Mouse (Mus musculus) midbrain, embryonic 15.5 days (tissue): Measurements from ENCODE around the gene Zscan26. TPM values are rescaled to one million over a fixed set of nuclear protein-coding genes. Genes with fewer than 3 reads are reported as not detected.
A peak's percentile ranks its signal among the peaks of the same experiment; 100 is the strongest.

Experiments used
- ATAC-seq: fragments of 200-750 bp; cut with Nextera tagmentation; replicated peaks from 2 replicates; pipeline ENCODE4 v1.8.0; 2017; ENCODE audit warnings: moderate TSS enrichment
- H3K27ac ChIP-seq: fragments of 300-500 bp; sonication (generic); 2 replicates; pipeline ENCODE4 v1.5.1; 2015; ENCODE audit warnings: mild to moderate bottlenecking, inconsistent platforms
- H3K27me3 ChIP-seq: fragments of 300-500 bp; sonication (generic); replicated peaks from 2 replicates; pipeline ENCODE4 v1.6.1; 2015; ENCODE audit warnings: inconsistent platforms
- H3K36me3 ChIP-seq: fragments of 300-500 bp; sonication (generic); replicated peaks from 2 replicates; pipeline ENCODE4 v1.6.1; 2015; ENCODE audit warnings: inconsistent platforms
- H3K4me1 ChIP-seq: fragments of 300-500 bp; sonication (generic); 2 replicates; pipeline ENCODE4 v1.6.1; 2015; ENCODE audit warnings: inconsistent platforms
- H3K4me2 ChIP-seq: fragments of 300-500 bp; sonication (generic); 2 replicates; pipeline ENCODE4 v1.6.1; 2015; ENCODE audit warnings: inconsistent platforms, mild to moderate bottlenecking, moderate library complexity
- H3K4me3 ChIP-seq: fragments of 300-500 bp; sonication (generic); 2 replicates; pipeline ENCODE4 v1.5.1; 2015; ENCODE audit warnings: mild to moderate bottlenecking, inconsistent platforms
- H3K9ac ChIP-seq: fragments of 300-500 bp; sonication (generic); 2 replicates; pipeline ENCODE4 v1.6.1; 2015; ENCODE audit warnings: mild to moderate bottlenecking, inconsistent platforms
- H3K9me3 ChIP-seq: fragments of 300-500 bp; sonication (generic); 2 replicates; pipeline ENCODE4 v1.6.1; 2016; ENCODE audit warnings: inconsistent platforms
- WGBS: fragments of 180-500 bp; shearing (Covaris S2); methylation state at CpG from one replicate; pipeline ENCODE4 v1.1.7; 2015; ENCODE audit warnings: mixed read lengths; 5-methylcytosine and 5-hydroxymethylcytosine counted together
- polyA plus RNA-seq: library from polyadenylated mRNA; unstranded; fragments of >200 nt; fragmentation: Nextera tagmentation; extraction: Ambion mirVana; gene quantifications from 2 replicates; pipeline ENCODE4 v1.2.1, GENCODE M21; 2015

Gene Zscan26
- polyA plus RNA-seq, 1 experiment from 2014 or later = 26.3 TPM

DNA sequence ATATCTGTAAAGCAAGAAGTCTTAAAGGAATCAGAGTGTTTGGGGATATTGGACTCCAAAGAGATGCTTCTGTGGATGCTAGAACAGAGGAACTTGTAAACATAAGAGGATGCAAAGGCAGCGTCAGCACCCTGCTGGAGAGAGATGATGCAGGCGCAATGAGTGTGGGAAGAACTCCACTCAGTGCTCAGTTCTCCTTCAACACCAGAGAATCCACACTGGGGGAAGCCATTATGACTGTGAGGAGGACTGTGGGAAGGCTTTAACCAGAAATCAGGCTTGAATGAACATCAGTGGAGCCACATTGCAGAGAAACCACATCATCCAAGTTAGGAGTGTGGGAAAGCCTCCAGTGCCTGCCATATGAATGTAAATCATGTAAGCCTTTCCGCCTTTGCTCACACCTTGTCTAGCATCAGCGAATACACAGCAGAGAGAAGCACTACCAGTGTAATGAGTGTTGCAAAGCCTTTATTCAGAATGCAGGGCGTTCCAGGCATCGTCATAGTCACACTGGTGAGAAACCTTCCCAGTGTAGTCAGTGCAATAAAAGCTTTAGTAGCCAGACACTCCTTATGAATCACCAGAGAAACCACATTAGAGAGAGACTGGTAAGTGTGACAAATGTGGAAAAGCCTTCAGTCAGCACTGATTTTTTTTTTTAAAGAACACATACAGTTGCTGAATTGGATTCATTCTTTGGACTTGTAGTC lies 36.1 kb downstream of the Zscan26 start:
- Histone ChIP-seq H3K4me1 (no peaks in the 10 kb centered on the region), H3K9me3 (no peaks in the 10 kb centered on the region)
- no peak for ATAC-seq

DNA sequence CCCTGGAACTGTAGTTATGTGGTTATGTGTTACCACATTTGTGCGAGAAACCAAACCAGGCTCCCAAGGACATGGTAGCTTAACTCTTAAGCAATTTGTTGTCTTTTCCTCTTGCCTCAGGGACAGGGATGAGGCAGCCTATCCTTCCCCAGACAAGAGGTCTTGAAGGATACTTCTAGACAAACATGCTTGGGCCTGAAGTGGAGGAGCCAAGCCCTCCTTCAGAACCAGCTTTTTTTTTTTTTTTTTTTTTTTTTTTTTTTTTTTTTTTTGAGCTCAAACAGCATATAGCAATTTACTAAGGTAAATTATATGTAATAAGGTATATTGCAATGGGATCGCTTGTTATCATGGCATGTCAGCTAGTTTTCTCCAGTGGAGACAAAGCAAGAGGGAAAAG lies 37.8 kb downstream of the Zscan26 start:
- no peaks in the 10 kb centered on the region for H3K4me1 ChIP-seq
- WGBS = 88% methylated on average over 2 of the region's 2 CpGs
- H3K27ac ChIP-seq = no peak overlapping the region
- no peak for ATAC-seq
- no peaks in the 10 kb centered on the region for H3K27me3 ChIP-seq
- no peaks in the 10 kb centered on the region for H3K9me3 ChIP-seq
- no peak overlapping the region for H3K9ac ChIP-seq
- no peak overlapping the region for H3K4me3 ChIP-seq
- no peaks in the 10 kb centered on the region for H3K36me3 ChIP-seq
- no peak overlapping the region for H3K4me2 ChIP-seq

More for the DNA sequence above, 36.1 kb downstream of the Zscan26 start:
- Histone ChIP-seq H3K4me2 (no peak overlapping the region), H3K36me3 (no peaks in the 10 kb centered on the region), H3K9ac (no peak overlapping the region), H3K4me3 (no peak overlapping the region), H3K27ac (no peak overlapping the region), H3K27me3 (no peaks in the 10 kb centered on the region)
- WGBS = 85% methylated on average over 6 of the region's 6 CpGs

DNA sequence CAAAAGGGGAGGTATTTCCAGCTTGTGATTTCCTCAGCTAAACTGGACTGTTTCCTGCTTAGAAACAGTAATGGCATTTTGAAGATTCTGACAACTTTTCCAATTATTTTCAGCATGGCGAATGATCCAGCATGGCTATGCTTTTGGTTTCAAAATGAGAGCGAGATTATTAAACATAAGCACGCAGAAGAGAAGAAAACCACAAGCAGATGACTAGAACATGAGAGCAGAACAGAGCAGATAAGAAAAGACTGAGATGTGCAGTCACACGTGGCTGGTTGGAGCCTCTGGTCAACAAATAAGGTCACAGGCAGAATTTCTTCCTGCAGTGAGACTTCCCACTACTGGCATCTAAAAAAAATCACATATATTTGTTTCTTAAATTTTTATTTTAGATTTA lies 38.3 kb downstream of the Zscan26 start:
- no peaks in the 10 kb centered on the region for H3K36me3 ChIP-seq
- H3K27ac ChIP-seq = no peak overlapping the region
- WGBS = 80% methylated on average over 4 of the region's 4 CpGs
- no peak overlapping the region for H3K4me3 ChIP-seq
- H3K27me3 ChIP-seq = no peaks in the 10 kb centered on the region
- no peaks in the 10 kb centered on the region for H3K9me3 ChIP-seq
- no peak overlapping the region for H3K4me2 ChIP-seq
- no peak for ATAC-seq
- no peaks in the 10 kb centered on the region for H3K4me1 ChIP-seq
- no peak overlapping the region for H3K9ac ChIP-seq

DNA sequence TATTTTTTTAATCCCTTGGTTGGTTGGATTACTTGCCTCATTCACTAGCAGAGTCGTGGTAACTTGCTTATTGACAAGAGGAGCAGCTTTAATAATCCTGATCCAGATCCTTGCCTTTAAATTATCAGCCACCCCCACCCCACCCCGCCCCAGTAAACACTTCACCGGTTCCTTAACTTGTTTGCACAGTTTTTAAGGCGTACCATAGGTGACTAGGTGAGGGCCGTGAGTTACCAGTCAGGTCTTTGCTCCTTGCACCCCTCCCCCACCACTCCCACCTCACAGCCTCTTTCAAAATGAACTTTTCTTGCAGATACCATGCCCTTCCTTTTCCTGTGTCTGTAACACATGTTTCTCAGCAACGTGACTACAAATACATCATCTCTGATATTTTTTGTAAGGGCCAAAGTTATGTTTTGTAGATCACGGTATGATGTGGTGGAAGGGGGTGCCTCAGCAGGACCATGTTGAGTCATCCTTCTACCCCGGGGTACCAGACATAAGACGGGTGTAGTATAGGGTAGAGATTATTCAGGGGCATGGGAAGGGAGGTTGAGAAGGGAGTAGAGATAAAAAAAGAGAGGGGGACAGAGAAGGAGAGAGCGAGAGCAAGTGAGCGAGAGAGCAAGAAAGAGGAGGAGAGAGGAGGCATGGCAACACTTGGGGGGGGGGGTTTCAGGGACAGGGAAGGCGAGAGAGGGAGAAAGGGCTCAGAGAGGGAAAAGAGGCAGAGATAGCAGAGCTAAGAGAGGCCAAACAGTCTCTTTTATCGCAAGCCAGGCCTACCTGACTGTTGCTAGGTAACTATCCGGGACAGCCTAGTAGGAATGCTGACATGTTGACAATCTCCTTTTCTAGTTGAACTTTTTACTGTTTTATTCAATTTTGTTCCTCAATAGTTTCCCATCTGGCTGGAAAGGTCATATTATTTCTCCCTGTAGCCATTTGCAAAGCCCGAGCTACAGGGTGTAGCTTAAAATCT lies 39.0 kb downstream of the Zscan26 start:
- Histone ChIP-seq H3K36me3 (no peaks in the 10 kb centered on the region), H3K27ac (no peak overlapping the region), H3K9ac (no peak overlapping the region), H3K4me1 (no peaks in the 10 kb centered on the region), H3K27me3 (no peaks in the 10 kb centered on the region), H3K4me3 (no peak overlapping the region), H3K9me3 (no peaks in the 10 kb centered on the region), H3K4me2 (no peak overlapping the region)
- no peak for ATAC-seq
- 65% methylated on average over 15 of the region's 15 CpGs for WGBS

DNA sequence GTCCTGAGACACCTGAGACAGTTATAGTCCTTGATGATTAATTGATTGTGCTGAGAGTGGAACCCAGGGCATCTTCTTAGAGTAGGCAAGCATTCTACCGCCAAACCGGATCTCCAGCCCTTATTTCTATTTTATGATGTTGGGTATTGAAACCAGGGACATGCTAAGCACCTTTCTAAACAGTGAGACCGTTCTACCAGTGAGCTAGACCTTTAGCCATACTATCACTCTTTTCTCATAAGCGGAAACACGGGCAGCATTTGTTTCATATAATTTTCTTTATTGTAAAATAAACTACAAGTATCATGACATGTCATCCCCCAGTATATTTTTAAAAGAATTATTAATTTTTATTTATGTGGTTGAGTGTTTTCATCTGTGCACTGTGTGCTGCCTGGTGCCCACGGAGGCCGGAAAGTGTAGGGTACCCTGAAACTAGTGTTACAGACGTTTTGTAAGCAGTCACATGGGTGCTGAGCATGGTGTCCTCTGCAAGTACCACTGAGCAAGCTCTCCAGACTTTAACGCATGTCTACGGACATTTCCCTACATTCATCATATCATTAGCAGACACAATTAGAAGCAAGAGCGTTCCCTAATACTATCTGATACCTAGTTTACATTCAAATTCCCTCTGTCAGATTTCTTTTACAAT lies 44.6 kb downstream of the Zscan26 start:
- Histone ChIP-seq H3K4me1 (peaks cover 6% of the 10 kb centered on the region), H3K27ac (peak overlapping the region; percentile 83), H3K4me2 (peak overlapping the region; percentile 61), H3K4me3 (peak overlapping the region; percentile 49), H3K9me3 (no peaks in the 10 kb centered on the region), H3K9ac (peak overlapping the region; percentile 55), H3K36me3 (no peaks in the 10 kb centered on the region), H3K27me3 (peaks cover 3% of the 10 kb centered on the region; the same call in 1 of the 2 replicates)
- peak; percentile 62 for ATAC-seq
- WGBS = 51% methylated on average over 11 of the region's 11 CpGs

DNA sequence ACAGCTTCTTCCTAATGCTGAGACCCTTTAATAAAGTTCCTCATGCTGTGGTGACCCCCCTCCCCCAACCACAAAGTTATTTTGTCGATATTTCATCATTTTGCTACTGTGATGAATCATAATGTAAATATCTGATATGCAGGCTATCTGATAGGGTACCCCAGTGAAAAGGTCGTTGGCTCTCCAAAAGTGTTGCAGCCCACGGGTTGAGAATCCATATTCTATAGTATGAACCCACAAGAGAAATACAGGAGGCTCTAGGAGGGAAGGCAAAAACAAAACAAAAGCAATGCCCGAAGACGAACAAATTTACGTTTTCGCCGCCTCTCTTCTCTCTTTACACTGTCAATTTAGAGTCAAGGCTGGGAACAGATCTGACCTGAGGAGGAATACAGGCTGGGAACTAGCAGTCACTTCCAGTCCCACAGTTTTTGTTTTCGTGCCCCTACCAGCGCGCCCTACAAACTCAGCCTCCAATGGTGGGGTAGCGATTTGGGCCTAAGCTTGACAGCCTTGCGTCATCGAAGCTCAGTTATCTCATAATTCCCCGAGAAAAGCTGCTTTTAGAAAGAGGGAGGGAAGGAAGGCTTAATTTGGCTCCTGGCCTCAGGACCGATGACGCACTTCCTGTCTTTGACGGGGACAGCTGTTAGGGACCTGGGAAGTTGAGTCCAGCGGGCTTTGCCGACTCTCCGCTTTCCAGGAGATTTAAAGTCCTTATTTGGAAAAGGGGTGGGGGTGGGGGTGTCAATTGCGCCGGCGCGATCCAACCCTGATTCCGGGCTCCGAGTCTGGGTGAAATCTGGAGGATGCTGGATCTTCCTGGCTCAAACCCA lies 45.3 kb downstream of the Zscan26 start:
- WGBS = 4% methylated on average over 27 of the region's 27 CpGs
- peak overlapping the region; percentile 49 for H3K4me3 ChIP-seq
- H3K9me3 ChIP-seq = no peaks in the 10 kb centered on the region
- peak overlapping the region; percentile 83 for H3K27ac ChIP-seq
- ATAC-seq = peak; percentile 98
- peak overlapping the region; percentile 61 for H3K4me2 ChIP-seq
- peaks cover 6% of the 10 kb centered on the region for H3K4me1 ChIP-seq
- peak overlapping the region; percentile 55 for H3K9ac ChIP-seq
- no peaks in the 10 kb centered on the region for H3K36me3 ChIP-seq
- H3K27me3 ChIP-seq = peaks cover 3% of the 10 kb centered on the region; the same call in 1 of the 2 replicates

DNA sequence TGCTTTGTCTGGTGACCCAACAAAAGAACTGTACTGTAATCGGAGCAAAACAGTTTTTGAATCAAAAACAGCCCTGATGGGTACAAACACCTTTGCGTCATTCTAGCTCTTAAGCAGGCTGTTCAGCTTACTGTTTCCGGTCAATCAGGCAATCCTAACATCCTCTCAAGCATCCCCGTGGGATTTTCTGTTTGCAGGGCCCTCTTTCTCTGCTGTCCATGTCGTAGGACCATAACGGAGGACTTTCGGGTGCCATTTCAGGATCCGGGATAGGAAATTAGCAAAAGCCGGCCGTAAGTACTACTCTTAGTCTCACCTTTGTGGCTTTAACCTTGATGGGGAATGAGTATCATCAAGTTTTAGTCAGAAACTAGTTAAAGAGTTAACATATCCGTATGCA lies 46.2 kb downstream of the Zscan26 start:
- H3K27ac ChIP-seq = no peak overlapping the region
- H3K9me3 ChIP-seq = no peaks in the 10 kb centered on the region
- H3K4me2 ChIP-seq = peak overlapping the region; percentile 61; the same call in 1 of the 2 replicates
- H3K4me3 ChIP-seq = 0 out of 2 replicates have a peak overlapping the region, but pooled peaks have one; percentile 49
- peaks cover 6% of the 10 kb centered on the region for H3K4me1 ChIP-seq
- peaks cover 3% of the 10 kb centered on the region; the same call in 1 of the 2 replicates for H3K27me3 ChIP-seq
- H3K9ac ChIP-seq = no peak overlapping the region
- H3K36me3 ChIP-seq = no peaks in the 10 kb centered on the region
- ATAC-seq = no peak
- WGBS = 81% methylated on average over 11 of the region's 11 CpGs

DNA sequence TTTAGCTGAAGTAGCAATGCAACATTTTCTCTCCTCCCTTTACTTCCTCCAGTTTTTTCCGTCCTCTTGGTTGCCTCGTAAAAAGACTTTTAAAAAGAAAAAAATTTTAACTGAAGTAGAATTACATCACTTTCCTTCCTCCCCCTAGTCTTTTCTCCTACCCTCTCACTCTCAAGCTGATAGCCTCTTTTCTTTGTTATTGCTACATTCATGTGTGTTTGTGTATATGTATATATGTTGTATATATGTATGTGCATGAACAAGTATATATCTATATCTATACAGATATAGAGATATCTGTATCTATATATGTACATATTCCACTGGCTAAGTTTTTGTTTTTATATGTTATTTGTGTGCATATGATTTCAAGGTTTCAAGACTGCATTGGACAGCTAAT lies 50.7 kb downstream of the Zscan26 start:
- Histone ChIP-seq H3K9me3 (no peaks in the 10 kb centered on the region), H3K4me1 (peaks cover 38% of the 10 kb centered on the region), H3K27me3 (peaks cover 3% of the 10 kb centered on the region; the same call in 1 of the 2 replicates), H3K36me3 (no peaks in the 10 kb centered on the region), H3K4me2 (peak overlapping the region; percentile 64), H3K27ac (peak overlapping the region; percentile 78; the same call in 1 of the 2 replicates), H3K4me3 (peak overlapping the region; percentile 70), H3K9ac (peak overlapping the region; percentile 71; the same call in 1 of the 2 replicates)
- 0% methylated on average over 2 of the region's 2 CpGs for WGBS
- peak; percentile 54 for ATAC-seq

DNA sequence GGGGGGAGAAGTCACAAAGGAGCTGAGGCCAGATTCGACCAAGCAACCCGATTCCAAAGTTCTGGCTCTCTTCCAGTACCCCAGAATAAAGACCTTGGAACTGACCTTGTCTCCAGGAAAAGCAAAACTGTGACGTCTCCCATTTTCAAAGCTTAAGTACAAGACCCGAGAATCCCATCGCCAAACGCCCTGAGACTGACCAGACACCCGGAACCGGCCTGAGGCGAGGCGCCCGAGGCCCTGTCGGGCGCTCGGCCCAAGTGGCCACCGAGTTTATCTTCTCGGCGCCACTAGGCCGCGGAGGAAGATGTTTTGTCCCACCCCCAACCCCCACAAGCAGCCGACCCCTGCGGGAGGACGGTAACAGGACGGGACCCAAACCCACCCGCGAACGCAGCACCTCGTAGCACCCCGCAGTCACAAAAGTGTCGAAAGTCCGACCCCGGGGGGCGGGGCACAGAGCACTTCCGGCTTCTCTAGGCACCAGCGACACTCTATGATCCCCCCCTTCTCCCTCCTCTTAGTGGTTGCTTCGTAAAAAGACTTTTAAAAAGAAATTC lies 51.2 kb downstream of the Zscan26 start, which contains the start of gene Zkscan3:
Gene Zkscan3 (minus strand): TSS at position 469 of the 560 bp plus-strand sequence.
- H3K27me3 ChIP-seq = peaks cover 3% of the 10 kb centered on the region; the same call in 1 of the 2 replicates
- ATAC-seq = peak; percentile 96
- peak within 1 kb of the TSS; percentile 71 for H3K9ac ChIP-seq
- no peaks in the 10 kb centered on the region for H3K36me3 ChIP-seq
- peaks cover 34% of the 10 kb centered on the region for H3K4me1 ChIP-seq
- H3K4me3 ChIP-seq = peak within 1 kb of the TSS; percentile 70
- under 1% methylated on average over 35 of the region's 35 CpGs for WGBS
- peak within 1 kb of the TSS; percentile 78 for H3K27ac ChIP-seq
- H3K9me3 ChIP-seq = no peaks in the 10 kb centered on the region
- peak within 1 kb of the TSS; percentile 64 for H3K4me2 ChIP-seq

DNA sequence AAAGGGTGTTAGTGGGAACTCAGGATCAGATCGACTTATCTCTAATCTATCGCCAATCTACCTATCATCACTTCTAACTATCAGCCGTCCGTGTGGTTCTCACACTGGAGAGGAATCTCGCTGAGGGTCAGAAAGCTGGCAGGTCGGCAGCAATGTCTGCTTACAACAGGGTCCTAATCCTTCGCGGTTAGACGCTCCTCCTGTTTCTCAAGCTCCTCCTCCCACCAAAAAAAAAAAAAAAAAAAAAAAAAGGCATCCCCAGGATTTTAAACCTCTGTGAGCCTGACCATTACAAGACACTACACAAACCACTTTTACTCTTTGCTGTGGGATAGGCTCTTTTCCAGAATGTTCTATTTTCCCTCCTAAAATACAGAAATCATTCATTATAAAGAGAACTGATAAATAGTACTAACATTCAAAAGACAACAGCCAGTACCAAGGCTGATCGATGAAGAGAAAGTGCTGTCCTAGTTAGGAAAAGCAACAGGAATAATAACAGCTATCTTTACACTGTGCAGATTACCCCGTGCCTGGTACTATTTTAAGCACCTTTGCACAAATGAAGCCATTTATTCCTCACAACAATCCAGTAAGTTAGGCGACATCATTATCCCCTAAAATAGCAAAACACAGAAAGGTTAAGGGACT lies 51.8 kb downstream of the Zscan26 start:
- ATAC-seq = peak; percentile 65; the same call in 1 of the 2 replicates

More for the DNA sequence above, 51.8 kb downstream of the Zscan26 start:
- H3K36me3 ChIP-seq = no peaks in the 10 kb centered on the region
- peaks cover 34% of the 10 kb centered on the region for H3K4me1 ChIP-seq
- H3K4me3 ChIP-seq = peak overlapping the region; percentile 70
- peak overlapping the region; percentile 64 for H3K4me2 ChIP-seq
- H3K27ac ChIP-seq = peak overlapping the region; percentile 78
- H3K9ac ChIP-seq = peak overlapping the region; percentile 71
- H3K27me3 ChIP-seq = peaks cover 3% of the 10 kb centered on the region; the same call in 1 of the 2 replicates
- 12% methylated on average over 12 of the region's 12 CpGs for WGBS
- H3K9me3 ChIP-seq = no peaks in the 10 kb centered on the region
